8 mouse cellular contexts compared by ENCODE assay signal in the genomic region with DNA sequence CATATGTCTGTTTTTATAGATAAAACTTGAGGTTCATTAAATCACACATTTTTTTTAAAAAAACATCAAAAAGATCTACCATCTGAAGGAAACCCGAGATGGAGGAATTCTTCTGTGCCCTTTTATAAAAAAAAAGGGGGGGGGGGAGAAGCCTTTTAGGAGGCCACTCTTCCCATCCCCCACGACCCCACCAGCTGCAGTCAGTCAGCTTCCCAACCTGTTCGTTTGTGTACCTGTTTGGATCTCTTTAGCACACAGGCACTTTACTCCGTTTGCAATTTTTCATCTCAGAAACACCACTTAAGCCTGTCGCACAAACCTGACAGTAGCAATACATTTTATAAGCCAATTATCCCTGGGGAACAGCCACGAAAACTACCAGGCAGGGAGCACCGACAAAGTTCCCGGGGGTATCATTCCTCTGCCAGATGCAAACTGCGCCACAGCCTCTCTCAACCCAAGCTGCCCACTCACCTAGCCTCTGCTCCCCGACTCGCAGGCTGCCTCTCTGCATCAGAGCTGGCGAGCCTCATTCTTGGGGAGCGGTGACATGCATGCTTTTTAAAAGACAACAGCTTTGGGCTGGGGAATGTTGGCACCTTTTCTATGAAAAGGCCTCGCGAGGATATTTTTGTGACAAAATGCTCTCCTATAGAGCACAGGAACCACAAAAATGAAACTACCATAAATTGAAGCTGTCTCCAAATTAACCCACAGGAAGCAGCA. TPM values are rescaled to one million over a fixed set of nuclear protein-coding genes. Genes with fewer than 3 reads are reported as not detected.
A peak's percentile ranks its signal among the peaks of the same experiment; 100 is the strongest.
DNase-seq lines count a peak whose midpoint lies in the region; ATAC-seq lines count a peak whose summit lies in the region.

No protein-coding gene starts in this region.

- peaks cover 8% of the 10 kb centered on the region; the same call in 1 of the 2 replicates for H3K4me1 ChIP-seq in heart, embryonic 11.5 days (ENCODE audit: control insufficient read depth, insufficient read depth, low read length)
- peaks cover 46% of the 10 kb centered on the region for H3K4me1 ChIP-seq in embryonic facial prominence, embryonic 15.5 days
- H3K4me1 ChIP-seq in liver, embryonic 13.5 days (replicated peaks) = peaks cover 17% of the 10 kb centered on the region

- no peak for ATAC-seq in heart, embryonic 11.5 days (replicated peaks; ENCODE audit: insufficient number of reproducible peaks, low FRiP score, low TSS enrichment)
- no peak for ATAC-seq in embryonic facial prominence, embryonic 15.5 days (ENCODE audit: insufficient number of reproducible peaks, low FRiP score, low TSS enrichment, low read depth)
- no peak for ATAC-seq in liver, embryonic 13.5 days (ENCODE audit: low read depth)

- no peak overlapping the region for H3K27ac ChIP-seq in heart, embryonic 11.5 days (ENCODE audit: low read depth, low read length)
- no peak overlapping the region for H3K27ac ChIP-seq in embryonic facial prominence, embryonic 15.5 days (replicated peaks)
- no peak overlapping the region for H3K27ac ChIP-seq in liver, embryonic 13.5 days

- no peaks in the 10 kb centered on the region for H3K9me3 ChIP-seq in heart, embryonic 11.5 days (replicated peaks; ENCODE audit: control insufficient read depth, low read length)
- no peaks in the 10 kb centered on the region for H3K9me3 ChIP-seq in embryonic facial prominence, embryonic 15.5 days (replicated peaks)
- H3K9me3 ChIP-seq in liver, embryonic 13.5 days (replicated peaks) = no peaks in the 10 kb centered on the region

- 31% methylated on average over 15 of the region's 15 CpGs for WGBS in heart, embryonic 11.5 days (ENCODE audit: insufficient replicate concordance)
- 15% methylated on average over 15 of the region's 15 CpGs for WGBS in embryonic facial prominence, embryonic 15.5 days
- WGBS in liver, embryonic 13.5 days (ENCODE audit: insufficient replicate concordance) = 25% methylated on average over 15 of the region's 15 CpGs

- H3K36me3 ChIP-seq in heart, embryonic 11.5 days (ENCODE audit: control insufficient read depth, insufficient read depth, low read length) = no peaks in the 10 kb centered on the region
- no peaks in the 10 kb centered on the region for H3K36me3 ChIP-seq in embryonic facial prominence, embryonic 15.5 days
- no peaks in the 10 kb centered on the region for H3K36me3 ChIP-seq in liver, embryonic 13.5 days

- H3K4me2 ChIP-seq in heart, embryonic 11.5 days = peak overlapping the region; percentile 93
- peak overlapping the region; percentile 89 for H3K4me2 ChIP-seq in embryonic facial prominence, embryonic 15.5 days (replicated peaks)
- peak overlapping the region; percentile 82 for H3K4me2 ChIP-seq in liver, embryonic 13.5 days

- peaks cover 61% of the 10 kb centered on the region for H3K27me3 ChIP-seq in heart, embryonic 11.5 days (ENCODE audit: control insufficient read depth, insufficient read depth, low read length)
- peaks cover 22% of the 10 kb centered on the region for H3K27me3 ChIP-seq in embryonic facial prominence, embryonic 15.5 days
- H3K27me3 ChIP-seq in liver, embryonic 13.5 days = peaks cover 82% of the 10 kb centered on the region

- no peak for DNase-seq in heart, postnatal 4 days
- peak; percentile 11 to 15 for DNase-seq in B cell, adult 2 months
- no peak for DNase-seq in liver, embryonic 13.5 days
- no peak for DNase-seq in urinary bladder, postnatal 10 days (ENCODE audit: low spot score)
- no peak for DNase-seq in heart, adult 8-10 months (ENCODE audit: low spot score)
- DNase-seq in kidney, adult 8-10 months = no peak

- no peak overlapping the region for H3K9ac ChIP-seq in heart, embryonic 11.5 days (ENCODE audit: low read depth, low read length)
- H3K9ac ChIP-seq in embryonic facial prominence, embryonic 15.5 days = no peak overlapping the region
- no peak overlapping the region for H3K9ac ChIP-seq in liver, embryonic 13.5 days

- no peak overlapping the region; the same call in 1 of the 2 replicates for H3K4me3 ChIP-seq in heart, embryonic 11.5 days (ENCODE audit: low read depth, low read length)
- H3K4me3 ChIP-seq in embryonic facial prominence, embryonic 15.5 days (replicated peaks) = peak overlapping the region; percentile 67
- H3K4me3 ChIP-seq in liver, embryonic 13.5 days (replicated peaks) = peak overlapping the region; percentile 67

RNA-seq across cellular contexts. Expression of a gene that starts 2.1 kb away (rescaled TPM):
- 0.51 and 0.67 TPM in 2 replicates for polyA plus RNA-seq in heart, embryonic 11.5 days (2014; fragmentation: Nextera tagmentation; extraction: Ambion mirVana)
- total RNA-seq in heart, postnatal 4 days (2021) = 1 to 10 TPM; 4.9 to 5.4 TPM
- polyA plus RNA-seq in embryonic facial prominence, embryonic 15.5 days (2015; fragmentation: Nextera tagmentation; extraction: Ambion mirVana) = 5.2 and 5.4 TPM in 2 replicates
- polyA plus RNA-seq in liver, embryonic 13.5 days (2015; fragmentation: Nextera tagmentation; extraction: Ambion mirVana) = 1.3 and 1.5 TPM in 2 replicates
- total RNA-seq in heart, adult 8-10 months (2022) = 1 to 10 TPM; 1.4 to 3.4 (median 2.6) TPM

Comparison
In these comparisons a context has a peak if more than half of its experiments do, and no peak if none do; other contexts are left out.
1. DNase-seq: peak in B cell, adult 2 months (2 of 2); none in heart, postnatal 4 days (single experiment), liver, embryonic 13.5 days (single experiment), urinary bladder, postnatal 10 days (single experiment), heart, adult 8-10 months (single experiment) and kidney, adult 8-10 months (0 of 2).
2. Peak in every context shown above with its lines, with median percentiles within 50 percentile points of each other: H3K4me2 ChIP-seq.